Mouse (Mus musculus): ENCODE measurements around the gene Tspan33. TPM values are rescaled to one million over a fixed set of nuclear protein-coding genes. Genes with fewer than 3 reads are reported as not detected.

Gene Tspan33
- 2.8 and 4.7 TPM in 2 replicates for polyA plus RNA-seq (2015; fragmentation: Nextera tagmentation; extraction: Ambion mirVana)

DNA sequence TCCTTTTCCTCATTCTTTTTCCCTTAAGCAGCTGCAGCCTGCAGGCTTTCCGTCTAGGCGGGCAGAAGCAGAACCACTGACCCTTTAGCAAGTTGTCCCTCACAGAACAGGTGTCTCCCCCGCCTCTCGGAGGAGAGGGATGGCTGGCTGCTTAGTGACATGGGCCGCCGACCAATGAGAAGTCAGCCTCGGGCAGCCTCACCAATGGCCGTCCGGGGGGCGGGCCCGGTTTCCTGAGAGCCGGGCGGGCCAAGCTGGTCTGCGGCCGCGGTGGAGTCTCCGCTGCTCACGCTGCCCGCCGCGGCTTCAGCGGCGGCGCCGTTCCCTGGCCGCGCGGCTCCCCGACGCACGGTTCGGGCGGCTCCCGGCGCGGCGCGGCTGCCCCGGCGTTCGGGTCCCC lies at the start of gene Tspan33:
Gene Tspan33 (plus strand): TSS at position 270 of the 400 bp plus-strand sequence.
- H3K4me2 ChIP-seq = peak within 1 kb of the TSS; percentile 100
- H3K9me3 ChIP-seq = no peaks in the 10 kb centered on the region
- H3K27me3 ChIP-seq = peaks cover 50% of the 10 kb centered on the region
- peak; percentile 91 for ATAC-seq (ENCODE audit: insufficient number of reproducible peaks, insufficient read depth, low FRiP score, low TSS enrichment, low read depth)
- H3K9ac ChIP-seq = peak within 1 kb of the TSS; percentile 77
- under 1% methylated on average over 41 of the region's 41 CpGs for WGBS
- H3K4me1 ChIP-seq = peaks cover 9% of the 10 kb centered on the region
- H3K27ac ChIP-seq = no peak within 1 kb of the TSS
- H3K36me3 ChIP-seq = no peaks in the 10 kb centered on the region
- peak within 1 kb of the TSS; percentile 71 for H3K4me3 ChIP-seq

DNA sequence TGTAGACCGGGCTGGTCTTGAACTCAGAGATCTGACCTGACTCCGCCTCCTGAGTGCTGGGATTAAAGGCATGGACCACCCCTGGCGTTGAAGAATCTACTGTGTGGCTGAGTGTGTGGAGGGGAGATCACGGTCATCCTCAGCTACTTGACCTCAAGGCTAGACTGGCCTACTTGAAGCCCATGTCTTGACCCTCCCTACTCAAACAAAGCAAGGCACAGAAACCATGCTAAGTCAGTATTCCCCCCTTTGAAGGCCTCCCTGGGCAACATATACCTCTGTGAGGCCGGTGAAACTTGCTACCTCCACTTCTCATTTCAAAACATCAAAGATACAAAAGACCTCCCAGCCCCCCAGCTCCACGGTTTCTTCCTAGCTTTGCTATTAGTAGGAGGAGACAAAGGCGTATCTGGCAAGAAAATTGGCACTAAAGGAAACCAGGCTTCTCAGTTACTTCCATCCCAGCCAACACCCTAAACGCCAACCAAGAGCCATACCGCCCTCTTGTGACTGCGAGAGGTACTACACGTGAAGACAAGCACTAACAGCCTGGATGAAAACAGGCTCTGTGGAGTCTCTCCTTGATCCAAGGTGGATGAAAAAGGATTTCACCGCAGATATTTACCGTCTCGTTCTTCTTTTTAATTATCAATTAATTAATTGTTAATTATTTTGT lies 44.4 kb upstream of the Tspan33 start:
- Histone ChIP-seq H3K4me3 (no peak overlapping the region), H3K27me3 (no peaks in the 10 kb centered on the region; the same call in 1 of the 2 replicates), H3K27ac (no peak overlapping the region), H3K9ac (no peak overlapping the region), H3K9me3 (no peaks in the 10 kb centered on the region), H3K36me3 (no peaks in the 10 kb centered on the region), H3K4me1 (0 out of 2 replicates have a peak, but pooled peaks cover 6% of the 10 kb centered on the region), H3K4me2 (no peak overlapping the region)
- no peak for ATAC-seq (ENCODE audit: insufficient number of reproducible peaks, insufficient read depth, low FRiP score, low TSS enrichment, low read depth)
- WGBS = 30% methylated on average over 14 of the region's 14 CpGs

DNA sequence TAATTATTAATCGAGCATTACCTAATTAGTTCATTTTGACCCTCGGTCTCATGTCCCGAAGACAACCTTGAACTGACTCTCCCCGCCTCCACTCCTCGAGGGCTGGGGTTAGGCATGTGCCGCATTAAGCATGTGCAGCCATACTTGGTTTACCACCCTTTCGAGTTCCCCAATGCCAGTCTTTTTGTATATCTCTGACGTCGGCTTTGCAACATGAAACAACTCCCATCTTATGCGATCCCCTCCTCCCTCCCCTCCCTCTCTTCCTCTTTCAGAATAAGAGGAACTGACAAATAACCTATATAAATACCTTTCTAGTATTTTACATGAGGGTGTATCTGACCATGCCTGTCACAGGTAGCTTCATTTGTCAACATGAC lies 43.9 kb upstream of the Tspan33 start:
- no peak overlapping the region for H3K4me3 ChIP-seq
- 68% methylated on average over 10 of the region's 10 CpGs for WGBS
- no peak for ATAC-seq (ENCODE audit: insufficient number of reproducible peaks, insufficient read depth, low FRiP score, low TSS enrichment, low read depth)
- no peak overlapping the region for H3K9ac ChIP-seq
- no peak overlapping the region for H3K4me2 ChIP-seq
- H3K9me3 ChIP-seq = no peaks in the 10 kb centered on the region
- no peaks in the 10 kb centered on the region for H3K36me3 ChIP-seq
- 0 out of 2 replicates have a peak, but pooled peaks cover 6% of the 10 kb centered on the region for H3K4me1 ChIP-seq
- H3K27me3 ChIP-seq = no peaks in the 10 kb centered on the region; the same call in 1 of the 2 replicates
- H3K27ac ChIP-seq = no peak overlapping the region

DNA sequence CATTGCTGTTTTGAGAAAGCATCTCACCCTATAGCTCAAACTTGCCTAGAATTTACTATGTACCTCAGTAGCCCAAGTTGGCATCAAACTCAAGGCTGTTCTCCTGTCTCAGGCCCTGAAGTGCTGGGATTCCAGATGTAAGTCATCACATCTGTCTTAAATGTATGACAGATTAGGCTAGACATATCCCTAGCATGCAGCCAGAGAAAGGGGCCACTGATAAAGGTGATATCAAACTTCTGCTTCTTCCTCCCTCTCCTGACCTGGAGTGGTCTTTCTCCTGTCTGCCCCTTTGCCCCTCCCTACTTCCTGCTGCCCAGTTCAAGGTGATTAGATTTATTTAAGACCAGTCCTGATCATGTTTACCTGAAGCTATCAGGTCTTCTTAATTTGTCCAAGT lies 40.8 kb upstream of the Tspan33 start:
- Histone ChIP-seq H3K36me3 (no peaks in the 10 kb centered on the region), H3K9ac (no peak overlapping the region), H3K27me3 (no peaks in the 10 kb centered on the region; the same call in 1 of the 2 replicates), H3K9me3 (no peaks in the 10 kb centered on the region), H3K4me2 (no peak overlapping the region), H3K4me3 (no peak overlapping the region), H3K27ac (no peak overlapping the region), H3K4me1 (0 out of 2 replicates have a peak, but pooled peaks cover 6% of the 10 kb centered on the region)
- no peak for ATAC-seq (ENCODE audit: insufficient number of reproducible peaks, insufficient read depth, low FRiP score, low TSS enrichment, low read depth)

DNA sequence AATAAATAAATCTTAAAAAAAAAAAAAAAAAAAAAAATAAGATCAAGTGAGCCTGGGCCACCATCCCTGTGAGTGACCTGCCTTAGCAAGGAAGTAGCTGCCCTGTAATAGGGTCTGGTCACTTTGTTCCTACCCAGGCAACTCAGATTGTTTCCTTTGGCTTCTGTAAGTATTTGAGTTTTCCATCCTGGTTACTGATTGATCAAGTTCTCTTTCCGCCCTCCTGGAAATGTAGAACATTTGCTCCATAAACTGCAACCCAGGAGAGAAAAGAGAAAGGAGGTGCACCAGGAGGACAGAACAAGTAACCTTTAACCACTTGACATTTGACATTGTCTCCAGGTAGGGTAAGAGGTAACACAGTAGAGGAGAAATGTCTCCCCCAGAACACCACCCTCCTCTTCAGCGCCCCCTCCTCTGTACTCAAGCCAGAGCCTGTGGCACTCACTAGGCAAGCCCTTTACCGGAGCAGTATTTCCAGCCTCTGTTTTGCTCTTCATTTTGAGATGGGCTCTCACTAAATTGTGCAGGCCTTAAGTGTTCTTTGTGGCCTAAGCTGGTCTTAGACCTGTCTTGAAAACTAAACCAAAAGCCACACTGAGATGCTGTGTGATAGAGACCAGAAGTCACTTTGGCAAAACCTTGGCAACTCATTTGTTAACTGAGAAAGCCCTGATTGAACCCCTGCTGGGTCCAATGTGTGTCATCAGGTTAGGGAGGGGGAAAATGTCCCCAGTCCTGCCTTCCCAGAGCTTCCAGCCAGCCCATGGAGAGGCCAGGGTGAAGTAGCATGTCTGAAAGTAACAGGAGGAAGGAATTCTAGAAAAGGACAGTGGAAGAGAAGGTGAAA lies 35.2 kb upstream of the Tspan33 start:
- Histone ChIP-seq H3K27me3 (no peaks in the 10 kb centered on the region), H3K4me1 (0 out of 2 replicates have a peak, but pooled peaks cover 2% of the 10 kb centered on the region), H3K36me3 (no peaks in the 10 kb centered on the region), H3K4me2 (no peak overlapping the region), H3K4me3 (no peak overlapping the region), H3K9me3 (no peaks in the 10 kb centered on the region), H3K9ac (no peak overlapping the region), H3K27ac (no peak overlapping the region)
- ATAC-seq (ENCODE audit: insufficient number of reproducible peaks, insufficient read depth, low FRiP score, low TSS enrichment, low read depth) = no peak
- WGBS = 89% methylated on average over 3 of the region's 3 CpGs

DNA sequence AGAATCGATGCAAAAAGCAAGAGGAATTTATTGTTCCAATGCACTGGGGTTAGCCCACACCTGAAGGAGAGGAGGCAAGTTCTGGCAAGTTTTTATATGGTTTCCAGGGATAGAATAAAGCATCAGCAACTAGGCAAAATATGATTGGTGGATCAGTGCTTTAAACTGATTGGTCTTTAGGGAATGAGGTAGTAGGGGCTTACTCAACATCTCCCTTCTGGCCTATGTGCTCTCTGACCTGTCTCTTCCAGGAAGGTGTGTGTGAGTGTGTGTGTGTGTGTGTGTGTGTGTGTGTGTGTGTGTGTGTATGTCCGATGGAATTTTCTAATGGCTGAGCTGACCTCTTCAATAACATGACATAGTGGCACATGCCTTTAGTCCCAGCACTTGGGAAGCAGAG lies 34.1 kb upstream of the Tspan33 start:
- Histone ChIP-seq H3K27me3 (no peaks in the 10 kb centered on the region), H3K9ac (no peak overlapping the region), H3K27ac (no peak overlapping the region), H3K4me1 (0 out of 2 replicates have a peak, but pooled peaks cover 2% of the 10 kb centered on the region), H3K36me3 (no peaks in the 10 kb centered on the region), H3K4me2 (no peak overlapping the region), H3K4me3 (no peak overlapping the region), H3K9me3 (no peaks in the 10 kb centered on the region)
- 86% methylated on average over 2 of the region's 2 CpGs for whole genome bisulfite sequencing
- no peak for ATAC-seq (ENCODE audit: insufficient number of reproducible peaks, insufficient read depth, low FRiP score, low TSS enrichment, low read depth)

DNA sequence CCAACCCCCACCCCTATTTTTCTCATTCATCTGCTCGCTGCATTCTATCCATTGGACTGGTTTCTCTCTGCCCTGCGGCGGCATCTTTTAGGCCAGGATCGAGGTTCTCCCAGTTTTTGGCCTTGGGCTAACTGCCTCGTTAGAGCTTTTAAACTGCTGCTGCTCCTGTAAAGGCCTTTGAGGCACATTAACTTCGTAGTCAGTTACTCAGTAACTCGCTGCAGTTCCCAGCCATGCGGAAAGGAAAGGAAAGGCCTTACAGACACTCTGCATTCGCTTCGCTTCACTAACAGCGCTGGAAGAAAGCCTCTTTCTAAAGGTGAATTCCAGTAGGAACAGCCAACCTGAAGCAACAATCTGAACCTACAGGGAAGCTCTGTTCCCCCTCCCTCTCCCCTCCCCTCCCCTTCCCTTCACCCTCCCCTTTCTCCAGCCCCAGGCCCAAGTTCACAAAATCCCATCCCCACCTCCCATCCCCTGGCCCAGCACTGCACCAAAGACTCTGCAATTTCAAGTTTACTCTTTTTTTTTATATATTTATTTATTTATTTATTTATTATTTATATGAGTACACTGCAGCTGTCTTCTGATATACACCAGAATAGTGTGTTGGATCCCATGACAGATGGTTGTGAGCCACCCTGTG lies 33.2 kb upstream of the Tspan33 start:
- no peaks in the 10 kb centered on the region for H3K27me3 ChIP-seq
- WGBS = 41% methylated on average over 11 of the region's 11 CpGs
- H3K9me3 ChIP-seq = no peaks in the 10 kb centered on the region
- ATAC-seq (ENCODE audit: insufficient number of reproducible peaks, insufficient read depth, low FRiP score, low TSS enrichment, low read depth) = no peak
- 0 out of 2 replicates have a peak, but pooled peaks cover 2% of the 10 kb centered on the region for H3K4me1 ChIP-seq
- no peak overlapping the region for H3K4me2 ChIP-seq
- H3K4me3 ChIP-seq = no peak overlapping the region
- no peak overlapping the region for H3K9ac ChIP-seq
- H3K27ac ChIP-seq = no peak overlapping the region
- no peaks in the 10 kb centered on the region for H3K36me3 ChIP-seq

DNA sequence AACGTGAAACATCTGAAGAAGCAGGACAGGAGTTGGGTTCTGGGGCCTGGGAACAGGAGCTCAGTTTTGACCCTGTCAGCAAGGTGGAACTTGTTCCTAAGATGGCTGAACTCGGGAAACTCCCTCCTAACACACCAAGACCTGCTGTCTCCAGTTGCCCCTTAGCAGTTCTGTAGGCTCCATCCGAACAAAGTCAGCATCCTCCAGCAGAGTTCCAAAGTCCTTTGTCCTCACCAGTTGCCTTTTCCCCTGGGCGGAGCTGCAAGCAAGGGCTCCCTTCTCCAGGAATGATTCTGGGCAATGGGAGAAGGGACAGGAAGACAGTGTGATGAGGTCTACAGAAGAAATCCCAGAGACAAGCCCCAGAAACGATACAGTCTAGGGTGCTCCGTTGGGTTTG lies 26.8 kb upstream of the Tspan33 start:
- no peak for ATAC-seq (ENCODE audit: insufficient number of reproducible peaks, insufficient read depth, low FRiP score, low TSS enrichment, low read depth)
- Histone ChIP-seq H3K36me3 (no peaks in the 10 kb centered on the region), H3K9me3 (no peaks in the 10 kb centered on the region), H3K4me3 (no peak overlapping the region), H3K27me3 (no peaks in the 10 kb centered on the region), H3K27ac (no peak overlapping the region), H3K4me1 (no peaks in the 10 kb centered on the region), H3K9ac (no peak overlapping the region), H3K4me2 (no peak overlapping the region)
- 82% methylated on average over 6 of the region's 6 CpGs for WGBS

DNA sequence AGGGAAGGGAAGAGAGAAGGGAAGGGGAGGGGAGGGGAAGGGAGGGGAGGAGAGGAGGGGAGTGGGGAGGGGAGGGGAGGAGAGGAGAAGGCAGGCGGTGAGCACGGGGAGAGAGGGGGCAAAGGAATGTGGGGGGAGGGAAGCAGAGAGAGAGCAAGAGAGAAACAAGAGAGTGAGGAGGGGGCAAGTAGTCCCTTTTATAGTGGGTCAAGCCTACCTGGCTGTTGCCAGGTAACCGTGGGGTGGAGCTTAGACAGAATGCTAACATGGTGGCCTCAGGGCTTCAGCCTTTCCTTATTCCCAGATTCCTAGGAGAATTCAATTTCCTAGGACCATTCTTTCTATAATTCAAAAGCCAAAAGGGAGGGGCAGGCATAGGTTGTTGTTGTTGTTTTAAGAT lies 22.3 kb upstream of the Tspan33 start:
- Histone ChIP-seq H3K4me1 (no peaks in the 10 kb centered on the region), H3K9me3 (no peaks in the 10 kb centered on the region), H3K36me3 (no peaks in the 10 kb centered on the region), H3K9ac (no peak overlapping the region), H3K4me3 (no peak overlapping the region), H3K27ac (no peak overlapping the region), H3K4me2 (no peak overlapping the region), H3K27me3 (no peaks in the 10 kb centered on the region)
- 20% methylated on average over 3 of the region's 3 CpGs for WGBS
- ATAC-seq (ENCODE audit: insufficient number of reproducible peaks, insufficient read depth, low FRiP score, low TSS enrichment, low read depth) = no peak

DNA sequence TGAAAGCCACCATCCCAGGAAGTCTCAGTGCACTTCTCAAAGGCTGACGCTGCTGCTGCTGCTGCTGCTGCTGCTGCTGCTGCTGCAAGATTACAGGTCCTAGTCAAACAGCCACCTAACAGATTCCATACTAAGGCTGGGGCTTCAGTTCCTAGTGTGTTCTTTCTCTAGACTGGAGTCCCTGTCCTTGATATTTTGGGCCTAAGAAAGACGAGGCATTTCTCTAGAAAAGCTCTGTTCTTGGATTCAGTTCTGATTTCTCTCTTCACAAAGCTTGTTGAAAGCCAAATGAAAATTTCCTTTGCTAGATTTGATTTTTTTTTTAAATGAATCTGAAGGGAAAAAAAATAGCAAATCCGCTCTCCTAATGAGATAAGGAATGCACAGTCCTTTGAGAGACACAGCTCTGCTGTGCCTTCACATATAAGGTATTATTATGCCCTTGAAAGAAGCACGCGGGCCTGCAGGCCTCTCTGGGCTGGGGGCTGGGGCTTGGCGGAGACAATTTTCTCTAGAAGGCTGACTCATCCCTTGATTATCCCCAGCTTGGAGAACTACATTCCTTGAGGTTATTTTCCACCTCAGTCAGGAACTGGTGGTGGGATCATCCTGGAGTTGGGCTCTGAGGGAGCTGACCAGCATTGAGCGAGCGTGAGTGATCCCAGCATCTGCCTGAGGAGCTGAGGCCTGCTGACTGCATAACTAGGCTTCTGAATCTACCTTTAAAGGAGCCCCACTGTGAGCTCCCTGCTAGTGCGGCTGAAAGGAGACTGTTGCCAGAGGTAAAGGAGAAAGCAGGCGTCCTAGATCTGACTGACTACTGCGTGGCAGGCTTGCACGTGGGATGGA lies 21.2 kb upstream of the Tspan33 start:
- no peak overlapping the region for H3K9ac ChIP-seq
- no peaks in the 10 kb centered on the region for H3K9me3 ChIP-seq
- H3K4me1 ChIP-seq = no peaks in the 10 kb centered on the region
- H3K4me3 ChIP-seq = no peak overlapping the region
- 16% methylated on average over 12 of the region's 12 CpGs for WGBS
- no peaks in the 10 kb centered on the region for H3K27me3 ChIP-seq
- no peak overlapping the region for H3K4me2 ChIP-seq
- ATAC-seq (ENCODE audit: insufficient number of reproducible peaks, insufficient read depth, low FRiP score, low TSS enrichment, low read depth) = no peak
- H3K27ac ChIP-seq = peak overlapping the region; percentile 39; the same call in 1 of the 2 replicates
- H3K36me3 ChIP-seq = no peaks in the 10 kb centered on the region

DNA sequence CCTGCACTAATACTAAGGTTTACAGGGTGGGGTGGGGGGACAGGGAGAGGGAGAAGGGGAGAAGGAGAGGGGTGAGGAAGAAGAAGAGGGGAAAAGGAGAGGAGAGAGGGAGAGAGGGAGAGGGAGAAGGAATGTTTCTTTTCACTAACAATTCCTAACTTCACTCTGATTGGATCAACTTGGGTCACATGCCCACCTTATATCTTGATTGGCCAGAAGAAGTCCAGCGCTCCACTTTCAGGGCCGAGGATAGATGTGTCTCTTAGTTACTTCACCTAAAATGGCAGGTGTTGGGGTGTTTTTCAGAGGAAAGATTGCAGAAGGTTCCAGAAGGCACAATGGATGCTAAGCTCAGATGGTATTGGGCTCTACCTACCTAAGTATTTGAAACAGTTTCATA lies 20.3 kb upstream of the Tspan33 start:
- Histone ChIP-seq H3K36me3 (no peaks in the 10 kb centered on the region), H3K27me3 (no peaks in the 10 kb centered on the region), H3K9ac (no peak overlapping the region), H3K27ac (no peak overlapping the region; the same call in 1 of the 2 replicates), H3K9me3 (no peaks in the 10 kb centered on the region), H3K4me1 (no peaks in the 10 kb centered on the region), H3K4me3 (no peak overlapping the region), H3K4me2 (no peak overlapping the region)
- no peak for ATAC-seq (ENCODE audit: insufficient number of reproducible peaks, insufficient read depth, low FRiP score, low TSS enrichment, low read depth)
- WGBS = 28% methylated on average over 2 of the region's 2 CpGs
